Mouse (Mus musculus): ENCODE results near the gene Klrg2.
A peak's percentile ranks its signal among the peaks of the same experiment; 100 is the strongest.
"Not testable (repeated sequence)": the region's sequence is repeated elsewhere in the genome, so short reads cannot be mapped to it uniquely, and the experiment has no call there.

The Klrg2 gene

DNA sequence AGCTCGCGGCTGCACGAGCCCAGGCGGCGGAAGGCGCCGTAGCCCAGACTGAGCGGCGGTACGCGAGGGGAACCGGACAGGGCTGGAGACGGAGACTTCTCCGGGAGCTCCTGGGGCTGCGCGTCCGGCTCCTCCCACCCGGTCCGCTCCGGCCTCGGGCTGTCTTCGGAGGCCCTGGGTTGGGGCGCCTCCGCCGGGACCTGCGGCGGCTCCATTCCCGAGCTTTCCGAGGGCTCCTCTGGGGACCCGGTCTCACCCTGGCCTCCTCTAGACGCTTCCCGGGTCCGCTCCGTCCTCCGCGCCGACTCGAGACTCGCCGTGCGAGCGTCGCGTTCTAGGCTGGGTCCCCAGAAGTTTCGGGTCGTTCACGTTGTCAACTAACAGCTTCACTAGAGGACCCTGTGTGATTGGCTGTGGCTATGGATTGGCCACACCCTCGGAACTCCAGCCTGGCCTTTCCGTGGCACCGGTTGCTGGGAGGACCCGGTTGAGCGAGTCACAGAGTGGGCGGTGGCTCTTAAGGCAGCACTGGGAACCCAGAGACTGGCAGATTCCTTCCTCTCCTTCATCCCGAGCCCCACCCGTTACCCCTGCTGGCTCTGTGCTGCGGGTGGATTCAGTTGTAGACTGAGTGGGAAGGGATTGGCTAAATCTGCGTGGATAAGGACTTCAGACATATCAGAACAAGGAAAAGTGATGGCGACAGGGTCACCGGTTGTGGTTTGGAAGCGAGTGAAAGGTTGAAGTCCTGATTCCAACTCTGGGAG, at the start of gene Klrg2:
Klrg2 (minus strand) TSS at position 391 of the 767 bp plus-strand sequence.
- no peak for DNase-seq

DNA sequence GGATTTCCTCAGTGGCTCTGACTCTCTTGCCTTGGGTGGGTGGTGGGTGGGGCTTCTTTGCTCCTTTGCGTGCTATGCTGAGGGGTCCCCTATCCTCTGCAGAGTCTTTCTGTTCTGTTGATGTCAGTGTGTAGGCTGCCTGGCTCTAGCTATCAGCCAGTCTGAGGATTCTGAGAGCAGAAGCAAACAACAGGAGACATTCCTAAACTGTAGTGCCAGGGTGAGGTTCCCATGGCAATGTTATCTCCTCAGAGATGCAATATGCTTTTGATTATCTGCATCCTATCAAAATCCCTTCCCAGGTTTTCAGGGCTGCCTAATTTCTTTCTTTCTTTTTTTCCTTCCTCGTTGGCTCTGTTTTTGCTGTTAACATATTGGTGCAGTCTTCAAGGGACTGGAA, 45.5 kb upstream of the Klrg2 start:
- DNase-seq = no peak

DNA sequence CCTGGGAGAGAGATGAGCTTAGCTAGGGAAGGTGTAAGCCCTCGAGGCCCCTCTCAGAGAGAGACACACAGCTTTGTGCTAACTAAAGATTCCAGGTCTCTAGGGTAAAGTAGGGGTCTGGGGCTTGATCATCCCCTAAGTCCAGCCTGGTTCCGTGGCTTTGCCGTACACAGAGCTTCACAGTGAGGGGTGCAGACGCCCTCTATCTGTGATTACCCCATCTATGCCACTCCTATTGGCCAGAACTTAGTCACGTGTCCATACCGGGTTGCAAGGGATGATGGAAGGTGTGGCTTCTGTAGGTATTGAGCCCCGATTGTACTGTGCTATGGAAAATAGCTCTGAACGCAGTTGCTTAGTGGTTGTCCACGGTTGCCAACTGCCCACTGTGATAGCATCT, 40.6 kb upstream of the Klrg2 start:
- no peak for DNase-seq

DNA sequence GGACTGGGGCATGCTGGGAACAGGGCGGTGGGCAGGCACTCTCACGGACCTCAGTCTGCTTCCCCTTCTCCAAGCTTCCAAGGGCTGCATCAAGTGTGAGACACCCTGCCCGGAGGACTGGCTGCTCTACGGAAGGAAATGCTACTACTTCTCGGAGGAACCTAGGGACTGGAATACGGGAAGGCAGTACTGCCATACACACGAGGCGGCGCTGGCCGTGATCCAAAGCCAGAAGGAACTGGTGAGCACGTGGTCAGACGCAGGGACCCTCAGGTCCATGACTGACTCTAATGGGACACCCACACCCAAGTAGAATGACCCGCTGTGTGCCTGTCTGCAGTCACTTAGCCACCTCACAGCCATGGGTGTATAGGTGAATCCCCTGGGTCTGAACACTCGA, 39.7 kb upstream of the Klrg2 start:
- DNase-seq = no peak

DNA sequence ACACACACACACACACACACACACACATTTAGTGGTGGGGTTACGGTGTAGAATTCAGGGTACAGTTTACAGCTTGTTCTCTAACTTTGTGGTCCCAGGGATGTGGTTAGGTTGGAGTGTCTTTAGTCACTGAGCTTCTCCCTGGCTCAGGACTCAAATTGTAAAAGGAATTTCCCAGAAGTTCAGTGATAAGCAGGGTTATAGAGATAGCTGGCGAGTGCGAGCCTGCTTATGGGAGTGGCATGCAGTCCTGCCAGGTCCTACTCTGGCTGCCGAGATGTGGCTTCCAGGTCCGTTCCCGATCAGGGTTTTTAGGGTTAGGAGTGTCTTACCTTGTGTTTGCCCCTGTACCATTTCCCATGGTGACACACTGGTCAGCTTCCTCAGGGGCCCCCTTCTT, 39.2 kb upstream of the Klrg2 start:
- DNase-seq = no peak

- DNase-seq = no peak
Measured at GRCm38 (mm10) chr6:38672011-38672410, 35.0 kb upstream of the Klrg2 start.

DNA sequence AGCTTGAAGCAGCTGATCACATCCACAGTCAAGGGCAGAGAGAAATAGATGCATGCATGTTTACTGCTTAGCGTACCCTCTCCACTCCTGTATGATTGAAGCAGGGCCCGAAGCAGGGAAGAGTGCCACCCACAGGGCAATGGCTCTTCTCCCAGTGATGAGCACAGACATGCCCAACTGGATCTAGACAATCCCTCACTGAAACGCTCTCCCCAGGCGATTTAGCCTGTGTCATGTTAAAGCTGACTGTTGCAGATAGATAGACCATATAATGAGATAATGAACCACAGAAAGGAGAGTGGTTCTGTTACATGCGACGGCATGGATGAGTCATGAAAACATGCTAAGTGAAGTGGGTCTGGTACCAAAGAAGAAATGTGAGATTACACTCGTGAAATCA, 34.2 kb upstream of the Klrg2 start:
- DNase-seq = no peak

GRCm38 (mm10) chr6:38670488-38670887, 33.4 kb upstream of the Klrg2 start:
- DNase-seq = not testable (repeated sequence)

- no peak for DNase-seq
Measured at GRCm38 (mm10) chr6:38669580-38669979, 32.5 kb upstream of the Klrg2 start.

DNA sequence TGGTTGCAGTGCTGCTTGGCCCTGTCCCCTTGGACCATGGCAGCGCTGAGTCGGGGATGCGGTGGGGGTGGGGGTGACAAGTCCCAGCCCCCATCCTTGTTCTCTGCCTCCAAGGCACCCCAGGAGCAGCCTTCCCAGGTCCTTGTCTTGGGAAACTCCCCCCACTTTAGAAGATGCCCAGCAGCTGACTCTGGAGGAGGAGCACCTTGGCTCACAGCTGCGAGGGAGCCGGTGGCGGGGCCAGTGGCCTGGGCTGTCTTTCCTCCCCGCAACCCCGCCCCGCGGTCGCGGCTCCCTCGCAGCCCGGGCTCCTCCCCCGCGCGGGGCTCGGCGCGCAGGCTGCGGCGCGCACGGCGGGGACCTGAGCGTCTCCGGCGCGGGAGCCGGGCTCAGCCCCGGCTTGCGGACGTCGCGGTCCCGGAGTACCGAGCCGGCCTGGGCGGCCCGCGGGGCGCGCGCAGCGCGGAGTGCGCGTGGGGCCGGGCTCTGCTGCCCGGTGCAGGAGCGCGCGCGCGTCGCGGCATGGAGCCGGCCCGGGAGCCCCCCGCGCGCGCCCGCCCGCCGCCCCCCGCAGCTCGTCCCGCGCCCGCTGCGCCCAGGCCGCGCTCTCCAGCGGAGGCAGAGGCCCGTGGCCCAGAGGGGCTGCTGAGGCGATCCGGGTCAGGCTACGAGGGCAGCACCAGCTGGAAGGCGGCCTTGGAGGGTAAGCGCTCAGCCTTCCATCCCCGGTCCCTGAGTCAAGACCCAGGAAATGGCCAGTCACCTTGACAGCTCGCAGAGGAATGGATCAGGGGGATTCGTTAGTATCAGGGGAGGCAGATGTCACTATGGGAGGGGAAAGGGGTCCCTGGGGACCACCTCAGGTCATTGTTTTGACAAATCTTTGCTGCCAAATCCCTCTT, 25.9 kb upstream of the Klrg2 start, which contains the start of gene Clec2l:
Clec2l (plus strand) TSS at position 356 of the 902 bp plus-strand sequence.
- peak; percentile 29 for DNase-seq

DNA sequence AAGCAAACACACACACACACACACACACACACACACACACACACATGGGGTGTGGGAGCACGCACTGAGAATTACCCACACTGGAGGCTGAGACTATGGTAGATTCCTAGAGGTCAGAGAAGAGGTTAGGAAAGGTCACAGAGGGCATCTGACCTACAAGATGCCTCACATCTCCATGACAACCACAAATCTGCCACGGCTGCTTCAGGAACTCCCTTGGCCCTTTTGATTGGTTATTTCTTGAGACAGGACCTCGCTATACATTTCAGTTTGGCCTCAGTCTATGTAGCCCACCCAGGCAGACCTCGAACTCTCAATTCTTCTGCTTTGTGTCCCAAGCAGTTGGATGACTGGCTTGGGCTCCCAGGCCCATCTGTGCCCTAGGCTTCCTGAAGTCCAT, 24.6 kb upstream of the Klrg2 start:
- no peak for DNase-seq

GRCm38 (mm10) chr6:38650263-38650937, 13.4 kb upstream of the Klrg2 start:
- DNase-seq = peak; percentile 64

- no peak for DNase-seq
Measured at GRCm38 (mm10) chr6:38649545-38649944, 12.5 kb upstream of the Klrg2 start.

GRCm38 (mm10) chr6:38643039-38643438, 6.0 kb upstream of the Klrg2 start:
- no peak for DNase-seq

- no peak for DNase-seq
Measured at GRCm38 (mm10) chr6:38642593-38642992, 5.6 kb upstream of the Klrg2 start.

- no peak for DNase-seq
Measured at GRCm38 (mm10) chr6:38641645-38642044, 4.6 kb upstream of the Klrg2 start.

DNA sequence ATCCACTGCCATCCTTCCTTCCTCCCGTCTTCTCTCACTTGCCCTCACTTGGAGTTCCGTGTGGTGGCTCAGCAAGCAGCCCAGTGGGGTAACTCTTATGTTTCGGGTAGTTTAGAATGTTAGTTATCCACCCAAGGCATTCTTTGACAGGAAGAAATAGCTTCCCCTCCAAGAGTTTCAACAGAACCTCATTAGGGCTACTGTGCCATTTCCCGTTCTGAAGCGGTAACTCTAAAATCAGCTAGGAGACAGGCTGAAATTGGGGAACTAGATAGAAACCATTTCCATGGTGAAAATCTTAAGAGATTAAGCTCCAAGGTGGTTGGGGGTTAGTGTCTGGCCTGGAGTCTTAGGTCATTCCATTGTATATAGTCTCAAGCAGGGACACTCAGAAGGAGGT, 4.2 kb upstream of the Klrg2 start:
- DNase-seq = no peak

- DNase-seq = no peak
Measured at GRCm38 (mm10) chr6:38640401-38640800, 3.4 kb upstream of the Klrg2 start.

DNA sequence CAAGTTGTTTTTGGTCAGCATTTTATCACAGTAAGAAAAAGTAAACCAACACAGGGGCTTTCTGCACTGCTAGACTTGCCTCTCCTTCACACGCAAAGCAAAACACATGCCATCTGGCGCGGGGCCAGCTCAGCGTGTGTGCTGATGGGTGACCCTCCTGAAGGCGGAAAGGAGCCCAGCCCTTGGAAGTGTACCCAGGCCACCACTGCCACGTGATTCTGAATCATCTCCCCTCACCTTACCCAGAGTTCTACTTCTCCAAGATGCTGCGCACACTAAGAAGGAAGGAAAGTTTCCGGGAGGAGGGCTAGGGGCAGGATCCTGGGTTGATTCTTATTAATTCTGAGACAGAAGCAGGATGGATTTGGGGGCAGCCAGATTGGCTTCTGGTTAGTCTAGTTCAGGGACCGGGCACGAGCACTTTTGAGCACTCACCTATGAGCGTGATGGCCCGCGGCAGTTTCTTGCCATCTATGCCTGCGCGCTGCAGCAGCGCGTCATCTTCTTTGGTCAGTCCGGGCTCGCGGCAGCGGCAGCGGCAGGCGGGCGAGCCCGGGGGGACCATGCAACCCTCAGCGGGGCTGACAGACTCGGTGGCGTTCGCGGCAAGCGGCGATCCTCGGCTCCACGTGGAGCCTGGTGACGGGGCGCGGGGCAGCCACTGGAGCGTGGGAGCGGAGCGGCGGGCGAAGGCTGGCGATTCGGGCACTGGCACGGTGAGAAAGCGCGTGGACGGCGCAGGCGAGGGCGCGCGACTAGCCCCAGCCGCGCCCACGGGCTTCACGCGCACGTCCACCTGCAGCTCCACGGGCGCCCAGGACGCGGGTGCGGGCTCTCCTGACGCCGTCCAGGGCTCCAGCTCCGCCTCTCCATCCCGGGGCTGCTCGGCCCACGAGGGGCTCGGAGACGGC, 846 bp downstream of the Klrg2 start:
- no peak for DNase-seq

- no peak for DNase-seq
Measured at GRCm38 (mm10) chr6:38634461-38634860, 2.6 kb downstream of the Klrg2 start.

- DNase-seq = no peak
Measured at GRCm38 (mm10) chr6:38632826-38633225, 4.2 kb downstream of the Klrg2 start.

DNA sequence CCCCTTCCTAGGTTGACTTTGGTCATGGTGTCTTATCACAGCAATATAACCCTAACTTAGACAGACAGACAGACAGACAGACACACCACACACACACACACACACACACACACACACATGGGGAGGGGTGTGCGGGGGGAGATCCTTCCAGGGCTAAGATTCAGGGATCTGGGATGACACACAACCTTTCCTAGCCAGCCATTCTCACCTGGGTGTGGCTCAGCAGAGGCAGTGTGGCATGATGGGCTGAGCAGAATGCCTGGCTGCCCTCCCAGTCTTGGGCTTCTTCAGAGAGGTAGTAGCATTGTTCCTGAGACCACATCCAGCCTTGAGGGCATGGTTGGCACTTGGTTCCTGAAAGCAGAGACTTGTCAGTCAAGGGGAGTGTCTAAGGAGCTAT, 7.5 kb downstream of the Klrg2 start:
- no peak for DNase-seq

All from layer of hippocampus, adult 9-11 months (tissue).